Mouse (Mus musculus) spleen, postnatal 4 days (tissue): Measurements from ENCODE around the gene Eif2s3x.

Source experiments
- DNase-seq, 2 experiments: peaks; one replicate each; pipeline ENCODE4 v3.0.0; 2022; ENCODE audit warnings: low spot score in 2 of 2

Eif2s3x gene

GRCm38 (mm10) chrX:94212597-94213321, at the start of gene Eif2s3x:
Eif2s3x (minus strand) TSS chrX:94212862.
- peak; percentile 83 to 95 for DNase-seq

- DNase-seq = no peak
These were observed 22.9 kb upstream of the Eif2s3x start for GRCm38 (mm10) chrX:94235601-94236000.

GRCm38 (mm10) chrX:94235190-94235555, 22.5 kb upstream of the Eif2s3x start:
- DNase-seq = peak in 1 of 2 experiments; percentile 16

- DNase-seq = peak; percentile 83 to 88
These were observed 22.0 kb upstream of the Eif2s3x start, which contains the start of gene Klhl15 for GRCm38 (mm10) chrX:94234532-94235189. Klhl15 (plus strand) TSS chrX:94234599.

GRCm38 (mm10) chrX:94233936-94234531, 21.4 kb upstream of the Eif2s3x start:
- DNase-seq = no peak

GRCm38 (mm10) chrX:94233432-94233831, 20.8 kb upstream of the Eif2s3x start:
- peak in 1 of 2 experiments; percentile 13 for DNase-seq

- no peak for DNase-seq
These were observed 722 bp upstream of the Eif2s3x start for GRCm38 (mm10) chrX:94213384-94213783.

GRCm38 (mm10) chrX:94212264-94212596, 432 bp downstream of the Eif2s3x start:
- no peak for DNase-seq

GRCm38 (mm10) chrX:94197789-94198188, 14.9 kb downstream of the Eif2s3x start:
- peak; percentile 25 to 86 for DNase-seq

- DNase-seq = peak; percentile 20 to 71
These were observed 18.8 kb downstream of the Eif2s3x start for GRCm38 (mm10) chrX:94193901-94194300.

- no peak for DNase-seq
These were observed 27.5 kb downstream of the Eif2s3x start for GRCm38 (mm10) chrX:94185156-94185555.

- DNase-seq = no peak
These were observed 28.8 kb downstream of the Eif2s3x start for GRCm38 (mm10) chrX:94183814-94184213.

- peak; percentile 81 to 93 for DNase-seq
These were observed 34.8 kb downstream of the Eif2s3x start for GRCm38 (mm10) chrX:94177715-94178340.

- DNase-seq = no peak
These were observed 43.3 kb downstream of the Eif2s3x start for GRCm38 (mm10) chrX:94169348-94169747.

- DNase-seq = no peak
These were observed 60.3 kb downstream of the Eif2s3x start for GRCm38 (mm10) chrX:94152251-94152830.

GRCm38 (mm10) chrX:94150471-94150870, 62.2 kb downstream of the Eif2s3x start:
- no peak for DNase-seq

- no peak for DNase-seq
These were observed 70.5 kb downstream of the Eif2s3x start for GRCm38 (mm10) chrX:94142004-94142771.

GRCm38 (mm10) chrX:94140080-94140479, 72.6 kb downstream of the Eif2s3x start:
- DNase-seq = no peak
